Comparison of ENCODE assay signal across 23 mouse cellular contexts in genomic region chr9:50135939-50136635, GRCm38 (mm10).
DNase-seq lines count a peak whose midpoint lies in the region; ATAC-seq and TF ChIP-seq lines count a peak whose summit lies in the region.
"Had no signal": no experiment of that assay in that cellular context is flagged by ENCODE, and none has a peak within 500 bp of the region (broad histone marks: within the 10 kb centered on the region; RNA-seq: fewer than 3 reads in every experiment).

No protein-coding gene starts in this region.

- no peaks in the 10 kb centered on the region for H3K9me3 ChIP-seq in hindbrain, postnatal 0 days (ENCODE audit: low read length)
- 0 out of 2 replicates have a peak, but pooled peaks cover 3% of the 10 kb centered on the region for H3K9me3 ChIP-seq in hindbrain, embryonic 14.5 days (ENCODE audit: control insufficient read depth, low read length)
- H3K9me3 ChIP-seq in liver, postnatal 0 days (ENCODE audit: low read length), result no peaks in the 10 kb centered on the region
- H3K9me3 ChIP-seq: embryonic facial prominence, embryonic 10.5 days; embryonic facial prominence, embryonic 12.5 days; forebrain, embryonic 13.5 days; forebrain, embryonic 15.5 days had no signal

- 69% methylated on average over 10 of the region's 10 CpGs for WGBS in cerebellum, adult 2 months
- WGBS in hindbrain, postnatal 0 days, result 78% methylated on average over 10 of the region's 10 CpGs
- WGBS in hindbrain, embryonic 14.5 days, result 87% methylated on average over 10 of the region's 10 CpGs
- WGBS in liver, adult 2 months, result 48% methylated on average over 10 of the region's 10 CpGs
- whole genome bisulfite sequencing in liver, postnatal 0 days (ENCODE audit: insufficient replicate concordance), result 71% methylated on average over 10 of the region's 10 CpGs

- no peak overlapping the region for H3K4me3 ChIP-seq in cerebellum, adult 2 months (replicated peaks; ENCODE audit: insufficient read depth, low read depth, low read length)
- H3K4me3 ChIP-seq in hindbrain, postnatal 0 days (ENCODE audit: low read length), result no peak overlapping the region
- H3K4me3 ChIP-seq in hindbrain, embryonic 14.5 days (replicated peaks; ENCODE audit: low read length), result no peak overlapping the region
- H3K4me3 ChIP-seq in liver, adult 2 months (ENCODE audit: insufficient read depth, low read depth, low read length), result no peak overlapping the region
- H3K4me3 ChIP-seq in liver, postnatal 0 days (ENCODE audit: low read depth, low read length), result no peak overlapping the region
- H3K4me3 ChIP-seq: embryonic facial prominence, embryonic 10.5 days; embryonic facial prominence, embryonic 12.5 days; forebrain, embryonic 13.5 days; forebrain, embryonic 15.5 days had no signal

- peaks cover 7% of the 10 kb centered on the region for H3K4me1 ChIP-seq in cerebellum, adult 2 months (ENCODE audit: control insufficient read depth, insufficient read depth, low read length)
- 0 out of 2 replicates have a peak, but pooled peaks cover 3% of the 10 kb centered on the region for H3K4me1 ChIP-seq in hindbrain, postnatal 0 days (ENCODE audit: insufficient read depth, low read length)
- peaks cover 18% of the 10 kb centered on the region for H3K4me1 ChIP-seq in hindbrain, embryonic 14.5 days (replicated peaks; ENCODE audit: control insufficient read depth, insufficient read depth, low read length)
- peaks cover 8% of the 10 kb centered on the region for H3K4me1 ChIP-seq in liver, adult 2 months (ENCODE audit: control insufficient read depth, insufficient read depth, low read length)
- no peaks in the 10 kb centered on the region for H3K4me1 ChIP-seq in liver, postnatal 0 days (ENCODE audit: insufficient read depth)

- TF ChIP-seq EP300 in liver, postnatal 0 days (IDR thresholded peaks at IDR 0.05; ENCODE audit: low read depth), result no peak

- no peak for TF ChIP-seq CTCF in cerebellum, adult 2 months (IDR thresholded peaks at IDR 0.05; ENCODE audit: borderline replicate concordance, insufficient read depth, low read depth, low read length)
- TF ChIP-seq CTCF in hindbrain, postnatal 0 days (IDR thresholded peaks at IDR 0.05; ENCODE audit: low read depth), result no peak
- no peak for TF ChIP-seq CTCF in liver, adult 2 months (IDR thresholded peaks at IDR 0.05; ENCODE audit: low read depth, low read length)
- no peak for TF ChIP-seq CTCF in liver, postnatal 0 days (IDR thresholded peaks at IDR 0.05; ENCODE audit: low read depth)

- H3K4me2 ChIP-seq in hindbrain, postnatal 0 days (ENCODE audit: low read depth, low read length), result no peak overlapping the region
- no peak overlapping the region for H3K4me2 ChIP-seq in hindbrain, embryonic 14.5 days (replicated peaks)
- no peak overlapping the region for H3K4me2 ChIP-seq in liver, postnatal 0 days (ENCODE audit: low read depth, low read length)
- H3K4me2 ChIP-seq: embryonic facial prominence, embryonic 12.5 days; forebrain, embryonic 13.5 days; forebrain, embryonic 15.5 days had no signal

- DNase-seq in cerebellum, adult 2 months, result peak; percentile 13 to 18
- no peak for DNase-seq in cerebellum, adult 11-12 months
- peak; percentile 74 to 85 for DNase-seq in cerebellum, postnatal 14 days
- DNase-seq in cerebellum, adult 9-10 months, result no peak
- peak; percentile 25 for DNase-seq in hindbrain, postnatal 0 days (ENCODE audit: low spot score)
- no peak for DNase-seq in hindbrain, embryonic 14.5 days (ENCODE audit: low spot score)
- peak; percentile 80 for DNase-seq in liver, adult 2 months (ENCODE audit: extremely low read depth, low read depth, low spot score)
- no peak for DNase-seq in liver, postnatal 0 days
- DNase-seq: adrenal gland, adult 8-10 months; adrenal gland, postnatal 14 days; adrenal gland, postnatal 36 days; B cell, adult 2 months; cerebellum, adult 8-10 months; forebrain, postnatal 0 days had no signal

- H3K27me3 ChIP-seq in cerebellum, adult 2 months (ENCODE audit: control insufficient read depth, insufficient read depth, low read length), result no peaks in the 10 kb centered on the region
- no peaks in the 10 kb centered on the region for H3K27me3 ChIP-seq in hindbrain, postnatal 0 days (ENCODE audit: insufficient read depth, low read length)
- H3K27me3 ChIP-seq in hindbrain, embryonic 14.5 days (ENCODE audit: control insufficient read depth, insufficient read depth, low read length), result no peaks in the 10 kb centered on the region
- H3K27me3 ChIP-seq in liver, adult 2 months (ENCODE audit: control insufficient read depth, insufficient read depth, low read length), result peaks cover 7% of the 10 kb centered on the region; the same call in 1 of the 2 replicates
- no peaks in the 10 kb centered on the region for H3K27me3 ChIP-seq in liver, postnatal 0 days (ENCODE audit: insufficient read depth, low read length)
- H3K27me3 ChIP-seq: CH12.LX; embryonic facial prominence, embryonic 12.5 days; forebrain, embryonic 13.5 days; forebrain, embryonic 15.5 days; Patski had no signal

- H3K9ac ChIP-seq in hindbrain, postnatal 0 days (replicated peaks; ENCODE audit: low read length), result no peak overlapping the region
- no peak overlapping the region for H3K9ac ChIP-seq in hindbrain, embryonic 14.5 days
- H3K9ac ChIP-seq in liver, adult 2 months (ENCODE audit: low read depth, low read length), result no peak overlapping the region
- no peak overlapping the region for H3K9ac ChIP-seq in liver, postnatal 0 days (replicated peaks)
- H3K9ac ChIP-seq: embryonic facial prominence, embryonic 12.5 days; forebrain, embryonic 13.5 days; forebrain, embryonic 15.5 days; forebrain, postnatal 0 days had no signal

- ATAC-seq in hindbrain, postnatal 0 days, result no peak
- ATAC-seq in hindbrain, embryonic 14.5 days (ENCODE audit: low FRiP score), result no peak
- no peak for ATAC-seq in liver, postnatal 0 days
- ATAC-seq: activated CD4-positive, CD25-positive, alpha-beta regulatory T cell, adult 4 months; CD4-positive, CD25-positive, alpha-beta regulatory T cell, adult 4 months; forebrain, embryonic 13.5 days; forebrain, embryonic 15.5 days; forebrain, postnatal 0 days; Patski had no signal

- no peak overlapping the region for H3K27ac ChIP-seq in cerebellum, adult 2 months (ENCODE audit: insufficient read depth, low read length)
- H3K27ac ChIP-seq in hindbrain, postnatal 0 days, result no peak overlapping the region
- H3K27ac ChIP-seq in hindbrain, embryonic 14.5 days, result no peak overlapping the region
- no peak overlapping the region for H3K27ac ChIP-seq in liver, adult 2 months (replicated peaks; ENCODE audit: insufficient read depth, low read depth, low read length)
- no peak overlapping the region for H3K27ac ChIP-seq in liver, postnatal 0 days (ENCODE audit: low read depth)
- H3K27ac ChIP-seq: embryonic facial prominence, embryonic 10.5 days; embryonic facial prominence, embryonic 12.5 days; forebrain, embryonic 13.5 days; forebrain, embryonic 15.5 days had no signal

- H3K79me2 ChIP-seq in liver, adult 2 months (ENCODE audit: control insufficient read depth, insufficient read depth, low read length), result no peaks in the 10 kb centered on the region

- H3K36me3 ChIP-seq in hindbrain, postnatal 0 days (ENCODE audit: insufficient read depth, low read length), result no peaks in the 10 kb centered on the region
- H3K36me3 ChIP-seq in hindbrain, embryonic 14.5 days (replicated peaks; ENCODE audit: control insufficient read depth, insufficient read depth), result no peaks in the 10 kb centered on the region
- no peaks in the 10 kb centered on the region for H3K36me3 ChIP-seq in liver, adult 2 months (ENCODE audit: control insufficient read depth, insufficient read depth, low read length)
- no peaks in the 10 kb centered on the region for H3K36me3 ChIP-seq in liver, postnatal 0 days (replicated peaks; ENCODE audit: insufficient read depth, low read length)
- H3K36me3 ChIP-seq: embryonic facial prominence, embryonic 10.5 days; embryonic facial prominence, embryonic 12.5 days; forebrain, embryonic 15.5 days; G1E had no signal

- TF ChIP-seq POLR2A in cerebellum, adult 2 months (IDR thresholded peaks at IDR 0.05; ENCODE audit: borderline replicate concordance, insufficient read depth, low read length), result no peak
- no peak for TF ChIP-seq POLR2A in liver, adult 2 months (IDR thresholded peaks at IDR 0.05; ENCODE audit: extremely low read depth, insufficient read depth, low read length)

Comparison
In these comparisons a context has a peak if more than half of its experiments do, and no peak if none do; other contexts are left out.
1. DNase-seq: peak in cerebellum, adult 2 months (2 of 2), cerebellum, postnatal 14 days (2 of 2), hindbrain, postnatal 0 days (single experiment) and liver, adult 2 months (single experiment); none in cerebellum, adult 11-12 months (single experiment), cerebellum, adult 9-10 months (single experiment), hindbrain, embryonic 14.5 days (single experiment) and liver, postnatal 0 days (single experiment).